Mouse (Mus musculus): ENCODE data around the gene Spcs2. TPM values are rescaled to one million over a fixed set of nuclear protein-coding genes. Genes with fewer than 3 reads are reported as not detected.

The Spcs2 gene
- polyA plus RNA-seq, 1 experiment from 2014 or later, result 411 TPM

DNA sequence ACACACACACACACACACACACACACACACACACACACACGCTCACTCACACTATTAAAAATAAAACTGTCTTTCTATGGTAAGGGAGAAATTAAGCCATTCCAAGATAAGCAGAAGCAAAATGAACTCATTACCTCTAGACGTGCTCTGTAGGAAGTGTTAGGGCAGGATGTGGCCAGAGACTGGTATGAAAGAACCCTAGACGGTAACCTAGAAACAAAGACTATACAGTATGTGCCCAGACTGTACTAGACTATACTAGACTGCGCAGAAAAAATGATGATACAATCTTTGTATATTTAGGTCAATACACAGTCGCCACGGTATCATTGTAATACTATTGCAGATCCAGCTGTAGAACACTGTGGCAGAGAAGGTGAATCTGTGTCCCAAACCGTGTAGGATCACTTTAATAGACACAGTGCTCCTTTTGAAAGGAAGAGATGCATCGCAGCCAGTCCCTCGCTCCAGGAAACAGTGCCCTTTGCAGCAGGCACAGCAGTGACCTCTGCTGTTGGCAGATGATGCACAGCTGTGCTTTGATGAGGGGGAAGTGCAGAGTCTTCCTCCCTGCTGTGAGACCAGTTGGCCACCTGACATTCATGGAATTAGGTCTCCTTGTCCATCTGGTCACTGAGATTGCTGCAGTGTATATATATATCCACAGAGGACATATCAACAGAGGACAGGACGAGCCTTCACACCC, 26.1 kb upstream of the Spcs2 start:
- peak; percentile 23 for DNase-seq (ENCODE audit: low spot score)
- H3K27ac ChIP-seq (replicated peaks), result no peak overlapping the region
- no peaks in the 10 kb centered on the region for H3K9me3 ChIP-seq (replicated peaks)
- no peaks in the 10 kb centered on the region for H3K36me3 ChIP-seq
- peaks cover 28% of the 10 kb centered on the region for H3K4me1 ChIP-seq
- H3K27me3 ChIP-seq (ENCODE audit: low read depth, poor library complexity, severe bottlenecking), result no peaks in the 10 kb centered on the region
- WGBS, result 53% methylated on average over 10 of the region's 10 CpGs
- H3K4me3 ChIP-seq, result no peak overlapping the region

GRCm38 (mm10) chr7:99887743-99888142, 24.5 kb upstream of the Spcs2 start:
- Histone ChIP-seq H3K27ac (replicated peaks) (no peak overlapping the region), H3K4me1 (peaks cover 28% of the 10 kb centered on the region), H3K27me3 (ENCODE audit: low read depth, poor library complexity, severe bottlenecking) (no peaks in the 10 kb centered on the region), H3K36me3 (no peaks in the 10 kb centered on the region), H3K4me3 (no peak overlapping the region), H3K9me3 (replicated peaks) (no peaks in the 10 kb centered on the region)
- no peak for DNase-seq (ENCODE audit: low spot score)

- WGBS, result 78% methylated on average over 2 of the region's 2 CpGs
- Histone ChIP-seq H3K27me3 (ENCODE audit: low read depth, poor library complexity, severe bottlenecking) (no peaks in the 10 kb centered on the region), H3K4me1 (peaks cover 28% of the 10 kb centered on the region), H3K36me3 (no peaks in the 10 kb centered on the region), H3K9me3 (replicated peaks) (no peaks in the 10 kb centered on the region), H3K4me3 (no peak overlapping the region), H3K27ac (replicated peaks) (no peak overlapping the region)
- DNase-seq (ENCODE audit: low spot score), result no peak
These were observed 24.0 kb upstream of the Spcs2 start for GRCm38 (mm10) chr7:99887230-99887735.

- H3K27me3 ChIP-seq (ENCODE audit: low read depth, poor library complexity, severe bottlenecking), result no peaks in the 10 kb centered on the region
- DNase-seq (ENCODE audit: low spot score), result no peak
- no peaks in the 10 kb centered on the region for H3K36me3 ChIP-seq
- H3K27ac ChIP-seq (replicated peaks), result no peak overlapping the region
- WGBS, result 80% methylated on average over 2 of the region's 2 CpGs
- H3K9me3 ChIP-seq (replicated peaks), result no peaks in the 10 kb centered on the region
- H3K4me3 ChIP-seq, result no peak overlapping the region
- peaks cover 4% of the 10 kb centered on the region; the same call in 1 of the 2 replicates for H3K4me1 ChIP-seq
These were observed 15.0 kb upstream of the Spcs2 start for GRCm38 (mm10) chr7:99878254-99878653.

GRCm38 (mm10) chr7:99876345-99876744, 13.1 kb upstream of the Spcs2 start:
- Histone ChIP-seq H3K4me1 (peaks cover 4% of the 10 kb centered on the region; the same call in 1 of the 2 replicates), H3K27me3 (ENCODE audit: low read depth, poor library complexity, severe bottlenecking) (no peaks in the 10 kb centered on the region), H3K9me3 (replicated peaks) (no peaks in the 10 kb centered on the region), H3K4me3 (no peak overlapping the region), H3K36me3 (no peaks in the 10 kb centered on the region), H3K27ac (replicated peaks) (no peak overlapping the region)
- WGBS, result 4% methylated on average over 3 of the region's 3 CpGs
- DNase-seq (ENCODE audit: low spot score), result peak; percentile 85

DNA sequence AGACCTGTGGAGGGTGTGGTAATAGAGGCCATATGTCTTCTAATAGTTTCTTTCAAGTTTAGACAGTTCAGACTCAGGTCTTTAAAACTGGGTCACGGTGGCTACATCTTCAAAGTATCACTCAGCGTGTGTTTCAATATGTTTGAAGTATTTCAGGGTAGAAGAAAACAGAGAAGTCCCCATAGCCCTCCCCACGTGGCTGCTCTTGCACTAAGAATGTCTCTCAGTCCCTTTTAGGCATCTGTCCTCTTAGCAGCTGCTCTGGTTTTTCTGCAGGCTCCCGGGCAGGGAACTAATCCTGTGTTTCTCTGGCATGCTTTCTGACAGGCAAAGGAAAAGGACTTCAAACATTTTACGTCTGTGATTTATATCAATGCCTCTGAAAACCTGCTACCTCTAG, 12.6 kb upstream of the Spcs2 start:
- WGBS, result 51% methylated on average over 5 of the region's 5 CpGs
- no peaks in the 10 kb centered on the region for H3K27me3 ChIP-seq (ENCODE audit: low read depth, poor library complexity, severe bottlenecking)
- H3K4me1 ChIP-seq, result peaks cover 4% of the 10 kb centered on the region; the same call in 1 of the 2 replicates
- H3K36me3 ChIP-seq, result no peaks in the 10 kb centered on the region
- H3K9me3 ChIP-seq (replicated peaks), result no peaks in the 10 kb centered on the region
- no peak overlapping the region for H3K27ac ChIP-seq (replicated peaks)
- H3K4me3 ChIP-seq, result no peak overlapping the region
- DNase-seq (ENCODE audit: low spot score), result no peak

GRCm38 (mm10) chr7:99873965-99874364, 10.7 kb upstream of the Spcs2 start:
- Histone ChIP-seq H3K4me1 (peaks cover 4% of the 10 kb centered on the region; the same call in 1 of the 2 replicates), H3K27me3 (ENCODE audit: low read depth, poor library complexity, severe bottlenecking) (no peaks in the 10 kb centered on the region), H3K36me3 (no peaks in the 10 kb centered on the region), H3K27ac (replicated peaks) (no peak overlapping the region), H3K4me3 (no peak overlapping the region), H3K9me3 (replicated peaks) (no peaks in the 10 kb centered on the region)
- 84% methylated on average over 6 of the region's 6 CpGs for WGBS
- no peak for DNase-seq (ENCODE audit: low spot score)

- Histone ChIP-seq H3K36me3 (no peaks in the 10 kb centered on the region), H3K4me1 (peaks cover 18% of the 10 kb centered on the region), H3K27ac (replicated peaks) (no peak overlapping the region), H3K27me3 (ENCODE audit: low read depth, poor library complexity, severe bottlenecking) (no peaks in the 10 kb centered on the region), H3K4me3 (no peak overlapping the region), H3K9me3 (replicated peaks) (no peaks in the 10 kb centered on the region)
- DNase-seq (ENCODE audit: low spot score), result no peak
- 82% methylated on average over 4 of the region's 4 CpGs for WGBS
These were observed 6.0 kb upstream of the Spcs2 start for GRCm38 (mm10) chr7:99869296-99869695.

- DNase-seq (ENCODE audit: low spot score), result no peak
- 56% methylated on average over 3 of the region's 3 CpGs for WGBS
- Histone ChIP-seq H3K27ac (replicated peaks) (peak overlapping the region; percentile 74), H3K4me3 (no peak overlapping the region), H3K4me1 (peaks cover 34% of the 10 kb centered on the region), H3K36me3 (no peaks in the 10 kb centered on the region), H3K27me3 (ENCODE audit: low read depth, poor library complexity, severe bottlenecking) (no peaks in the 10 kb centered on the region), H3K9me3 (replicated peaks) (no peaks in the 10 kb centered on the region)
These were observed 2.0 kb upstream of the Spcs2 start for GRCm38 (mm10) chr7:99865219-99865618.

DNA sequence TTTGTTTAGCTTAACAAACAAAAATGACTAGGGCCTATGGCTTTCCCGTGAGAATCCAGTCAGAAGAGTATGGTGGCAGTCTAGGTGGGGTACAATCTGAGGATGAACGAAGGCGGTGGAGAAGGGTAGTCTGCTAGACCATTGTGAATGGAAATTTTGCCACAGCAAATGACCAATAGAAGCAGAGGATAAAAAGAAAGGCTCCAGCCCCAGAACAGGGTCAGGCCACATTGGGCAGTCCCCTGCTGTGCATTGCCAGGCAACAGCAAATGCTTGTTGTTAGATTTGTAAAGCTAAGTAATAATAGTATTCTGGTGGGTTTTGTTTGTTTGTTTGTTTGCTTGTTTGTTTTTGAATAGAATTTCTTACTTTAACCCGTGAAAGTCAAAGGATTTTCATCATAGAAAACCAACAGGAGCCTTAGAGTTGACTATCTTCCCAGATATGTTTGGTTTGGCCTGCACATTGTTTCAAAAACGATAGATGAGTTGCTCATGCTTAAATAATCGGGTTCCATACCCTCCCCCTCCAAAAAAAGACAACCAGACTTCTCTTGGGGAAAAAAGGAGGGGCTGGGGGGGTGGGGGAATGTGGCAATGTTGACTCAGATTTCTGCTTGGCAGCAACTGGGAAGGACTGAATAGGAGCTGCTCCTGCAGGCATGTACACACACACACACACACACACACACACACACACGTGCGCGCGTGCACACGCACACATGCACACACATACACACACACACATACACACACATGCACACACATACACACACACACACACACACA, 1.2 kb upstream of the Spcs2 start:
- Histone ChIP-seq H3K27ac (replicated peaks) (peak overlapping the region; percentile 74), H3K36me3 (no peaks in the 10 kb centered on the region), H3K4me3 (no peak overlapping the region), H3K27me3 (ENCODE audit: low read depth, poor library complexity, severe bottlenecking) (no peaks in the 10 kb centered on the region), H3K9me3 (replicated peaks) (no peaks in the 10 kb centered on the region), H3K4me1 (peaks cover 34% of the 10 kb centered on the region)
- 26% methylated on average over 6 of the region's 11 CpGs for WGBS
- DNase-seq (ENCODE audit: low spot score), result peak; percentile 61

DNA sequence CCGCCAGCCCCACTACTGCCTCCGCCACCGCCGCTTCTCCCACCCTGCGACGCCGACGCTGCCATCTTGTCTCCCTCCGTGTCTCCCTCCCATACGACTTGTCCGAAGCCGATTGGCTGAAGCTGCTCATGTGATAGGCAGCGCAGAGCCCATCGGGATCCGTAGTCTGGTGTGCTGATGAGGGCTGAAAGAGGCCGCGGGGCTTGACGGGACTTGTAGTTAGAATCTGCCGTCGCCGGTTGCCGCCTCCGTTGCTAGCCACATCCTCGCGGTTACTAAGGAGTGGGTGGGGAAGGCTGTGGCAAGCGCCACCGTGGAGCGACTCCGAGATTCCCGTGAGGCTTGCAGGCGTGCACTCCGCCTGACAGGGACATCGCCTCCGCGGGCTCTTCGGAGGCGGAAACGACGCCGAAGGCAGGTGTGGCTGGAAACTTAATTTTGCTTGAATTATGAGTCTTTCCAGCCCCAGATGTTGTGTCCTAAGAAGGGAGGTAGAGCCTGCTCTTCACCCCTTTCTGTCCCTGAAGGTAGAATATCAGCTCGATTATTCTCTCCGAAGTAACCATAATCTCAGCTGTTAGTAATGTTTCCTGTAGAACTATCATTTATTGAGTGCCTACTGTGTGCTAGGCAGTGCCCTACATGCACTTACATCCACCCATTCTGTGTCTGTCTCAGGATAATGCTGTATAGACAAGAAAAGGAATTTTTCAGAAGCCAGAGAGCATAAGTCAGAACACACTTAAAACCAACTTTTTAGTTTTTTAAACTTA, 4.3 kb downstream of the Spcs2 start, which contains the start of gene Xrra1:
Gene Xrra1 (plus strand): TSS at position 304 of the 773 bp plus-strand sequence.
- DNase-seq (ENCODE audit: low spot score), result peak; percentile 99
- Histone ChIP-seq H3K9me3 (replicated peaks) (no peaks in the 10 kb centered on the region), H3K36me3 (peaks cover 28% of the 10 kb centered on the region), H3K4me3 (peak within 1 kb of the TSS; percentile 79), H3K27ac (replicated peaks) (peak within 1 kb of the TSS; percentile 94), H3K27me3 (ENCODE audit: low read depth, poor library complexity, severe bottlenecking) (no peaks in the 10 kb centered on the region), H3K4me1 (peaks cover 37% of the 10 kb centered on the region)
- WGBS, result under 1% methylated on average over 42 of the region's 42 CpGs

DNA sequence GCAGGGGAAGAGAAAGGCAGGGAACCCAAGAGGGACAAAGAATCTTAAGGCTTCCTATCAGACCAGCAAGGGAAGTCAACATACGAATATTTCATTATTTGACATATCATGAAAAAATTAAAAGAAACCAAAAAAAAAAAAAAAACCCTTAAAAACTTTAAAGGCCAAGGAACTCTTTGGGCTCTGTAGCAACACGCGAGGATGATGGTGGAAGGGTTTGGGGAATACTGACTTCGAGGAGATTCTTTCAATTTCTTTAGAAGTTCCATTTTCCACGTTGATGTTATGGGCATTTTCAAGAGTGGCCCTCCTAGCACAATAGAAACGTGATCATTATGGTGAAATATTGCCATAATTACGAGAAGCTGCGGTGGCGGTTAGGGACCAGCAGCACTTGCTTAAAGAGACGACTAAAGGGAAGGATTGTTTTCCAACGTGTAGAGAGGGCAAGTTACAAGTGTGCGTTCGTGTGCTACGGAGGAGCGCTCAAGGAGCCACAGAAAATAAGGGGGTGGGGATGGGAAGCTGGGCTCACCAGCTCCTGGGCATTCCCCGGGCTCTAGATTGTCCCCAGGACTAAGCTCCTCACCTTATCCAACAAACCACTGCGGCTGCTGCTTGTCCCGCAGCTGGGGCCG, 5.0 kb downstream of the Spcs2 start:
- H3K4me1 ChIP-seq, result peaks cover 30% of the 10 kb centered on the region
- H3K36me3 ChIP-seq, result peaks cover 35% of the 10 kb centered on the region
- H3K4me3 ChIP-seq, result peak overlapping the region; percentile 79
- no peak for DNase-seq (ENCODE audit: low spot score)
- 2% methylated on average over 19 of the region's 19 CpGs for WGBS
- H3K9me3 ChIP-seq (replicated peaks), result no peaks in the 10 kb centered on the region
- no peaks in the 10 kb centered on the region for H3K27me3 ChIP-seq (ENCODE audit: low read depth, poor library complexity, severe bottlenecking)
- H3K27ac ChIP-seq (replicated peaks), result peak overlapping the region; percentile 94
